Mouse (Mus musculus) left cerebral cortex, adult 9 months (tissue): Measurements from ENCODE around the gene G3bp2.

ENCODE experiments used
- DNase-seq, 2 experiments: peaks; one replicate each; pipeline ENCODE4 v3.0.0; 2022; ENCODE audit warnings: low spot score in 2 of 2

G3bp2 gene

DNA sequence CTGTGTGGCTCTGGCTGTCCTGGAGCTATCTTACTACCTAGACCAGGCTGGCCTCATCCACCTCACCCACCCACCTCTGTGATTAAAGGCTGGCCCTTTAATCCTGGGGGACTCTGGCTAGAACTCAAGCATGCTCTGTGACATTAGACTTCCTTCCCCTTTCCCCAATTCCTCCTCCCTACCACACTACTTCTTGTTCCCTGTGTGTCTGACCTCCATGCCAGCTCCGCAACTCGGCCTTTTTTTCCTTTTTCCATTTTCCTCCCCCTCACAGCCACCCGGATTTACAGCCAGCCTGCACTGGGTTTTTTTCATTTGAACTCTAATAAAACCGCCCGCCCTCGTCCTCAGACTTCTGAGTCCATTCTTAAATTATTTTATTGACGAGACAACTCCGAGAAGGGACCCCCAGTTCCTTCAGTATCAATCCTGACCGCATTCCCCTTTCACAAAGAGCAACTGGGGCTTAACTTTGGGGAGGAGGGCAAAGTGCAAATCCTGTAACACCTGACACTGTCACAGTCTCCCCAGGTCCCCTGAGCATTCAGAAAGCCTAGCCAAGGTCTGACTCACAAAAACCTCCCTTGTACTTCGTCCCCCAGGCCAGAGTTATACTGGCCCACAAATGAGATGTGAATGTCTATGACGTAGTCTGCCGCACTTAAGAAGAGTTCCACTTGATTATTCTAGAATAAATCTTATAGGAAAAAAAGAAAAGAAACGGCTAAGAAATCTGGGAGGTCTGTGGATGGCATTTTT, 15.0 kb upstream of the G3bp2 start:
- DNase-seq, result no peak

- no peak for DNase-seq
Measured at GRCm38 (mm10) chr5:92097779-92098178, 14.3 kb upstream of the G3bp2 start.

GRCm38 (mm10) chr5:92096786-92097185, 13.3 kb upstream of the G3bp2 start:
- DNase-seq, result no peak

GRCm38 (mm10) chr5:92094062-92094415, 10.5 kb upstream of the G3bp2 start:
- no peak for DNase-seq

DNA sequence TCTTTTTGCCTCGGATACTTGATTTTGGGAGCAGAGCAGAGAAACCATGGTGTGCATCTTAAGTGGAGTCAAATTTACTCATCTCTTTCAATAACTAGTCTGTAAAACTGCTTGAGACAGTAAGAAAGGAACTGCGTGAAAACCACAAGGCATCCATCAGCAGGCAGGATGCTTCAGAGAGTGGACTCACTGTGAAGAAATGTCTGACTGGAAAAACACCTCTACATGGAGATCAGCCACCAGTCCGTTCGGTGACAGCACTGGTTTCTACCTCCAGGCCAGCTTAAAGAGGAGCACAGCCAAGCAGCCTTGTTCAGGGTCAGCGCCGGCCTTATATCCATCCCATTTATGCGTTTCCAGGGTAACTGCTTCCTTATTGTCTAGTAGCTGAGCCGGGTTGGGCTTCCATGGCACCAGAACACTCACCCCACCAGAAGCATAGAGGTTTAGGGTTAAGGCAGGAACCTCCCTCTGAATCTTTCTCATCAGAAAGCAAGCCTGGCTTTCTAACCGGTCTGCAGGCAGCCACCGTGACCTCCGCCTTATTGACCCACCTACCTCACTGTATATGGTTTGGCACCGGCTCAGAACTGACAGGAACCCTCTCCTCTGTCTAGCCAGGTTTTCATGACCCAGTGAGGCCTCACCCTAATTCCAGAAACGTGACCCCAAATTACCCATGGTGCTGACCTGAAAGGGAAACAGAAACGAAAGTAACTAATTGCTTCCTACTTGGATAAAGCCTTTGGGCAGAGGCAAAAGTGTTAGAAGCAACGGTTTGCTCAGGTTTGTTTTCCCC, 9.9 kb upstream of the G3bp2 start:
- no peak for DNase-seq

GRCm38 (mm10) chr5:92087469-92087868, 4.0 kb upstream of the G3bp2 start:
- no peak for DNase-seq

- DNase-seq, result no peak
Measured at GRCm38 (mm10) chr5:92085821-92086550, 2.5 kb upstream of the G3bp2 start.

DNA sequence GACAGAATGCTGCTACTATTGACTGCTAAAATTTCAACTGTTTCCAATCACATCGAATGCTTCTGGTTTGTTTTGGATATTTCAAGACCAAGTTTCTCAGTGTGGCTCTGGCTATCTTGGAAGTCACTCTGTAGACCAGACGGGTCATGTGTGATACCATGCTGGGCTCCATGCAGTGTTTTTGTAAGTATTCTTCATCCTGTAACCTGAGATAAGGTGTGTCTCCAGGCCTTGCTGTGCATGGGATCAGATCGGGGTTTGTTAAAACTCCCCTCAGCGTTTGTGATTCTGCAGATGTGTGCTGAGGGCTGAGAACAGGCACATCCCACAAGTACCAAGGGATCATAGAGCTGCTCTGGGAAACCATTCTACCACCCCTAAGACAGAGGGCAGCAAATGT, 1.7 kb upstream of the G3bp2 start:
- no peak for DNase-seq

- peak in 1 of 2 experiments; percentile 63 for DNase-seq
Measured at GRCm38 (mm10) chr5:92082821-92083401, 608 bp downstream of the G3bp2 start.

GRCm38 (mm10) chr5:92081326-92081725, 2.2 kb downstream of the G3bp2 start:
- no peak for DNase-seq

GRCm38 (mm10) chr5:92080400-92080799, 3.1 kb downstream of the G3bp2 start:
- DNase-seq, result no peak

- no peak for DNase-seq
Measured at GRCm38 (mm10) chr5:92079304-92079703, 4.2 kb downstream of the G3bp2 start.

GRCm38 (mm10) chr5:92078751-92079150, 4.8 kb downstream of the G3bp2 start:
- DNase-seq, result no peak

GRCm38 (mm10) chr5:92076273-92076672, 7.2 kb downstream of the G3bp2 start:
- no peak for DNase-seq

DNA sequence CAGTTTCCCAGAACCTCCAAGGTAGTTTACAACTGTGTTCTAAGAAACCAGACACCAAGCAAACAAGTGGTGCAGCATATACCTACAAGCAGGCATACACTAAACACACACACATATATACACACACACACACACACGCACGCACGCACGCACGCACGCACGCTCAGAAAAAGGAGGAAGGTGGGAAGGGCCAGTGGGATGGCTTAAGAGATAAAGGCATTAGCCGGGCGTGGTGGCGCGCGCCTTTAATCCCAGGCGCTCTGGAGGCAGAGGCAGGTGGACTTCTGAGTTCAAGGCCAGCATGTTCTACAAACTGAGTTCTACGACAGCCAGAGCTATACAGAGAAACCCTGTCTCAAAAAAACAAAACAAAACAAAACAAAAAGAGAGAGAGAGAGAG, 9.5 kb downstream of the G3bp2 start:
- no peak for DNase-seq

GRCm38 (mm10) chr5:92063192-92063591, 20.3 kb downstream of the G3bp2 start:
- DNase-seq, result no peak

- no peak for DNase-seq
Measured at GRCm38 (mm10) chr5:92052866-92053265, 30.7 kb downstream of the G3bp2 start.

DNA sequence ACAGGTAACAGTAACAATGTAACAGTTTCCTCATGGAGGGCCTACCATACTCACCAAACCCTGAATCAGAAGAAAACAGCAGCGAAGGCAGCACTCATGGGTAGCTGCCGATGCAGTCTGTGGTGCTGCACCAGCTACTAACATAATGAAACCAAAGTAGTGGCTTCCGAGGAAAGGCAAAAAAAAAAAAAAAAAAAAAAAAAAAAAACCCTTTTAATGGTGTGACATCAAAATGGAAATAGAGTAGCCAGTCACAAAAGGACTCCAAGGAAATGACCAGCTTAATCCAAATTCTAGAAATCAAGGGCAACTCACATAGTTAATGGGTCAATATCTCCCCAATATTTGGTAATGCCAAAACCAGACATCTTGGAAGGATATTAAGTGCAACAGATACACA, 33.1 kb downstream of the G3bp2 start:
- no peak for DNase-seq

- DNase-seq, result no peak
Measured at GRCm38 (mm10) chr5:92043783-92044182, 39.7 kb downstream of the G3bp2 start, which contains the start of gene Cdkl2. Gene Cdkl2 (minus strand): TSS chr5:92043883.

- DNase-seq, result peak; percentile 87 to 96
Measured at GRCm38 (mm10) chr5:92042377-92043348, 40.9 kb downstream of the G3bp2 start.

GRCm38 (mm10) chr5:92019960-92020359, 63.6 kb downstream of the G3bp2 start:
- DNase-seq, result no peak
